Mouse (Mus musculus): ENCODE results near the gene Fcgr1.
"Not testable (repeated sequence)": the region's sequence is repeated elsewhere in the genome, so short reads cannot be mapped to it uniquely, and the experiment has no call there.

The Fcgr1 gene

GRCm38 (mm10) chr3:96293787-96294186 lies at the start of gene Fcgr1:
TSS of gene Fcgr1 (minus strand) at chr3:96293969.
- no peak for DNase-seq (ENCODE audit: low read depth, low spot score)

DNA sequence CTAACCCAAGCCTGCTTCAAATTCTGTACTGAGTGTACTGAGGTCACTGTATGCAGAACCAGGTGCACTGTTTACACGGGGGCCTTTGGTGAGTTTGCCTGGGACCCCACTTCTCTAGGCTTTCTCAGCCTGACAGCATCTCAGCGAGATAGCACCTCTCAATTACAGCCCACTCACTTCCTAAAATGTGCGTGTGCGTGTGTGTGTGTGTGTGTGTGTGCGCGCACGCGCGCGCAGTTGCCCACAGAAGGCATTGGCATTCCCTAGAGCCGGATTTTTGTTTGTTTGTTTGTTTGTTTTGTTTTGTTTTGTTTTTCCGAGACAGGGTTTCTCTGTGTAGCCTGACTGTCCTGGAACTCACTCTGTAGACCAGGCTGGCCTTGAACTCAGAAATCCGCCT lies 48.9 kb upstream of the Fcgr1 start:
- peak; percentile 49 for DNase-seq (ENCODE audit: low read depth, low spot score)

DNA sequence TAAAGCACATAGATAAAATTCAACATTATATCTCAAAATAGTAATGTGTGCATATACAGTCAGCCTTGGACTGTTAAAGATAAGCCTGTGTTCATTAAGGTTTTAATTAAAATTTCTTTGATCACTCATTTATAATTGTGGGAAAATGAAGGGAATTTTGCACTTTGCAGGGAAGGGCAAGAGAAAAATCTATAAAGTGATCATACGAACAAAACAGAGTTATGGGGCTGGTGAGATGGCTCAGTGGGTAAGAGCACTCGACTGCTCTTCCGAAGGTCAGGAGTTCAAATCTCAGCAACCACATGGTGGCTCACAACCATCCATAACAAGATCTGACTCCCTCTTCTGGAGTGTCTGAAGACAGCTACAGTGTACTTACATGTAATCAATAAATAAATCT lies 48.3 kb upstream of the Fcgr1 start:
- DNase-seq (ENCODE audit: low read depth, low spot score): not testable (repeated sequence)

DNA sequence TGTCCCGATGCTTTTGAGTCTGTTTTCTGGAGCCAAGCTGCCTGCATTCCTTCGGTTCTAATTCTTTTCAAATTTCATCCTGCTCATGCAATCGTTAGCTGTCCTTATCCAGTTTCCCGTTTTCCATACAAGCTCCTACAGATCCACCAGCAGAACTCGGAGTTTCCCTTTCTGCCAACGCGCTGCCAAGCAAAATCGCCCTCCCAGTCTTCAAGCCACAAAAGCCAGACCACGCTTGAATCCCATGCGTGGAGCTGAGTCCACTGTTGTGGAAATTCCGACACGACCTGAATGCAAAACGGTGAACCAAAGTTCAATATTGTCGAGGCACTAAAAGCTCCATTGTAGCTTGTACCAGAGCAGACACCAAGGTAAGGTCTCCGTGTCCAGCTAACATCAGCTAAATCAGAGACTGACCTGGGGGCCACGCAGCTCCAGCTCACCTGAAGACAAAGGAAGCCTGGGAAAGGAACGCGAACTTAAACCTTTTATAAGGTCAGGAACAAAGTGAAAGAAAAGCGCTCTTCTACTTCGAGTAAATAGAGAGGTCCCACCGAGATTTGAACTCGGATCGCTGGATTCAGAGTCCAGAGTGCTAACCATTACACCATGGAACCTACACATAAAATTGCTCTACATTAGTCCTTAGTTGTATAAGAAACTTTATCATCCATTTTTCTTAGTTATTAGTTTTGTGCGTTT lies 47.0 kb upstream of the Fcgr1 start:
- DNase-seq (ENCODE audit: low read depth, low spot score): peak; percentile 92

GRCm38 (mm10) chr3:96338849-96339480 lies 45.2 kb upstream of the Fcgr1 start:
- peak; percentile 55 for DNase-seq (ENCODE audit: low read depth, low spot score)

DNA sequence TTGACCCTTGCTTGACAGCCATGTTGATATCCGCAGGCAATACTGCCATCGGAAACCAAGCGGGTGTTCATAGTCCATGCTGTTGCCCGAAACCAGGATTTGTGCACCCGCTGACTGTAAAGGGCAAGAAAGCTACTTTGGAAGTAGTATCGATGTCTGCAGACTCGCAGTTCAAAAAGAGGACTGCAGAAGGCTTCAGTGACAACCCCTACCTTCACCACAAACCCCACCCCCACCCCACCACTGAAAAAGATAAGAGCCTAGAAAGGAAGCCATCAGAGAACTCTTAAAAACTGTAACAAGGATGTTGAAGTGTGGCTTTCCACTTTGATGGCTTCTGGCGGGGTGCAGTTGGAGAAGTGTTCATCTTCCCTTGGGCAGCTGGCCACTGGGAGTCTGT lies 44.3 kb upstream of the Fcgr1 start:
- DNase-seq (ENCODE audit: low read depth, low spot score): peak; percentile 39

DNA sequence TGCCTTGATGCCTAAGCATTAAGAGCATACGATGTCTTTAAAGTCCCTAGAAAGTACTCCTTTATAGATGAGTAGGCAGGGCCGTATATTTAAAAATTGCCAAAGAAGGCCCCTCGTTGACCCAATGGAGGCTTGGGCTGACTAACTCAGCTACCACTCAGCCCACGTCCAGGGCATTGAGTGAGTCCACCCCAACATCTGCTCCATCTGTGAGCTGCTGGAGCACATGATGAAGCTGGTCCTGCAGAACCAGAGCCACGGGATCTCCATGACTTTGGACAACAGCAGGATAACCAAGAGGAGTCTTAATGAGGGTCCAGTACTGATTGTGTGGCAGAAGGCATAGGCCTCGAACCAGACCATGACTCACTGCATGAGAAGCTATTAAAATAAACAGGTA lies 43.5 kb upstream of the Fcgr1 start:
- no peak for DNase-seq (ENCODE audit: low read depth, low spot score)

GRCm38 (mm10) chr3:96336636-96337035 lies 42.9 kb upstream of the Fcgr1 start:
- peak; percentile 88 for DNase-seq (ENCODE audit: low read depth, low spot score)

DNA sequence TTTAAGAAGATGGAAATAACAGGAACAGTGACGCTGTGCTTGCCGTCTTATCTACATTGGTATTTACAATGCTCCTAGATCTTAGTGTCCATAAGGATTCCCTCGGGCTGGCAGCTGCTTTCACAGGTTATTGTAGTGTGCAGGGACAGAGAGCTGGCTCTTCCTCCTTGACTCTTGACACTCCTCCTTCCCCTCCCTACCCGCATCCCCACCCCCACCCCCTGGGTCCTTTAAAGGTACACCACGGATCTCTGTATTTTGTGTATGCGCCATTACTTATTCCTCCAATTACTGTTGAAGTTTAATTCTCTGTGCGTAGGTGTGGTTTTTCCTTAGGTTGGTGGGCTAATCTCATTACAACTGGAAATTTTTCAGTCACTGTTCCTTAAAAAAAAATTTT lies 41.8 kb upstream of the Fcgr1 start:
- peak; percentile 60 for DNase-seq (ENCODE audit: low read depth, low spot score)

DNA sequence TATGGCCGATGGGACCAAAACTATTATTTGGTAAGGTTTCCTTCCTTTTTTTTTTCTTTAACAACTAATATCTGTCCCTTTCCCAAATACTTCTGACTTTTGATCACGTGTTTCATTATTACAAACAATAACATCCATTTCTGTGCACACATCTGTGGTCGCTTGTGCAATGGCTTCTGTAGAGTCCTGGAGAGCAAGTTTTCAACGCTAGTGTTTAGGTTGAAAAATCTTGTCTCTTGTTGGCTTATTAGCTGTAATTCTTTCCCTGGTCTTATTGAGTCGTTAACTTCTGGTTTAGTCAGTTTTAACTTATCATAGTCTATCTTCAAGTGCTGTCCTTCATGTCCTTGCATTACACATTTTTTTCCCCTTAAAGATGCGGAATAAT lies 41.4 kb upstream of the Fcgr1 start:
- no peak for DNase-seq (ENCODE audit: low read depth, low spot score)

GRCm38 (mm10) chr3:96334175-96335162 lies 40.7 kb upstream of the Fcgr1 start:
- peak; percentile 87 for DNase-seq (ENCODE audit: low read depth, low spot score)

- peak; percentile 74 for DNase-seq (ENCODE audit: low read depth, low spot score)
Measured at GRCm38 (mm10) chr3:96333396-96334174, 39.8 kb upstream of the Fcgr1 start.

GRCm38 (mm10) chr3:96332631-96333395 lies 39.0 kb upstream of the Fcgr1 start:
- DNase-seq (ENCODE audit: low read depth, low spot score): peak; percentile 99

GRCm38 (mm10) chr3:96332000-96332399 lies 38.2 kb upstream of the Fcgr1 start:
- DNase-seq (ENCODE audit: low read depth, low spot score): no peak

DNA sequence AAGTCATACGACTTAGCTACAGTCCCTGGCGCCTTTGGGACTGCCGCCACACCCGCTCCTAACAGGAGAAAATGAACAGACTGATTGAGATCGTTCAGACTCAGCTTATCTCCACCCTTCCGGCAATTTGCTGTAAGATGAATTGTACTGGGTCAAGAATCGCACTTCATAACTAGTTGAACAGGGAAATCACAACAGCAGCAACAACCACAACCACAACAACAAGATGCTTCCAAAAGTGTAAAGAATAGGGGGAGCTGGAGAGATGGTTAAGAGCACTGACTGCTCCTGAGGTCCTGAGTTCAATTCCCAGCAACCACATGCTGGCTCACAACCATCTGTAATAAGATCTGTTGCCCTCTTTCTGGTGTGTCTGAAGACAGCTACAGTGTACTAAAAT lies 37.7 kb upstream of the Fcgr1 start:
- DNase-seq (ENCODE audit: low read depth, low spot score): peak; percentile 45

DNA sequence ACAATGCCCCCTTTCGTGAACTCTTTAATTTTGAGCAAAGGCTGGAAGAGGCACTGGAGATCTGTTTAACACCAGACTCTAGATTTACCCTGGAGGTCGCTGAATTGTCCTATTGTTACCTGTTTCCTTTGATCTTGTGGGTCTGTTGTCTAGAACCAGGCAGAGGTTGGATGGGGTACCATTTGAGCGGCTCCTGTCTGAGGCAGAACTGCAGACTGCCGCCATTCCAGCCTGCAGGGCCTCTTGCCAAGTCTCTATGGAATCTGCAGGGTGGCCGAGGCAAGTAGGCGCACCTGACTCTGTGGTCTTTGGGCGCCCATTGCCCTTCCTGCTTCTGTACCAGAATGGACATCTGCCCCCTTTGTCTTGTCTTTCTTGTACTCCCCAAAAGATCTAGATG lies 36.8 kb upstream of the Fcgr1 start:
- peak; percentile 20 for DNase-seq (ENCODE audit: low read depth, low spot score)

- DNase-seq (ENCODE audit: low read depth, low spot score): no peak
Measured at GRCm38 (mm10) chr3:96330181-96330580, 36.4 kb upstream of the Fcgr1 start.

GRCm38 (mm10) chr3:96328730-96329387 lies 35.1 kb upstream of the Fcgr1 start:
- DNase-seq (ENCODE audit: low read depth, low spot score): peak; percentile 100

- DNase-seq (ENCODE audit: low read depth, low spot score): peak; percentile 93
Measured at GRCm38 (mm10) chr3:96328060-96328729, 34.4 kb upstream of the Fcgr1 start.

GRCm38 (mm10) chr3:96327647-96328046 lies 33.9 kb upstream of the Fcgr1 start:
- peak; percentile 75 for DNase-seq (ENCODE audit: low read depth, low spot score)
